Mouse (Mus musculus): ENCODE measurements at regions not wholly inside any gene's neighbourhood (a gene's known extent, or its start where the extent isn't known, plus 50 kb on each side); places are given as distances from the start of the nearest gene placed in this dataset.

- ATAC-seq (replicated peaks; ENCODE audit: poor library complexity) = no peak
Observed at GRCm38 (mm10) chr10:29921658-29922057, 278.7 kb downstream of the Cenpw start.

- no peak for ATAC-seq (replicated peaks; ENCODE audit: poor library complexity)
Observed at GRCm38 (mm10) chr10:29897780-29898363, 302.5 kb downstream of the Cenpw start.

- no peak for ATAC-seq (replicated peaks; ENCODE audit: poor library complexity)
Observed at GRCm38 (mm10) chr10:29864566-29864965, 328.9 kb upstream of the Rspo3 start.

- ATAC-seq (replicated peaks; ENCODE audit: poor library complexity) = no peak
Observed at GRCm38 (mm10) chr10:29855749-29856313, 320.2 kb upstream of the Rspo3 start.

GRCm38 (mm10) chr10:29852516-29852915 is 316.8 kb upstream of the Rspo3 start:
- ATAC-seq (replicated peaks; ENCODE audit: poor library complexity) = no peak

- no peak for ATAC-seq (replicated peaks; ENCODE audit: poor library complexity)
Observed at GRCm38 (mm10) chr10:29824939-29825658, 289.4 kb upstream of the Rspo3 start.

- no peak for ATAC-seq (replicated peaks; ENCODE audit: poor library complexity)
Observed at GRCm38 (mm10) chr10:29824413-29824812, 288.7 kb upstream of the Rspo3 start.

- ATAC-seq (replicated peaks; ENCODE audit: poor library complexity) = no peak
Observed at GRCm38 (mm10) chr10:29823177-29823576, 287.5 kb upstream of the Rspo3 start.

- peak; percentile 85 for ATAC-seq (replicated peaks; ENCODE audit: poor library complexity)
Observed at GRCm38 (mm10) chr10:29803915-29804545, 268.4 kb upstream of the Rspo3 start.

- no peak for ATAC-seq (replicated peaks; ENCODE audit: poor library complexity)
Observed at GRCm38 (mm10) chr10:29802637-29803036, 267.0 kb upstream of the Rspo3 start.

- ATAC-seq (replicated peaks; ENCODE audit: poor library complexity) = no peak
Observed at GRCm38 (mm10) chr10:29794663-29795062, 259.0 kb upstream of the Rspo3 start.

GRCm38 (mm10) chr10:29786220-29786810 is 250.6 kb upstream of the Rspo3 start:
- no peak for ATAC-seq (replicated peaks; ENCODE audit: poor library complexity)

- ATAC-seq (replicated peaks; ENCODE audit: poor library complexity) = no peak
Observed at GRCm38 (mm10) chr10:29736677-29737076, 201.0 kb upstream of the Rspo3 start.

GRCm38 (mm10) chr10:29725319-29725718 is 189.7 kb upstream of the Rspo3 start:
- ATAC-seq (replicated peaks; ENCODE audit: poor library complexity) = no peak

GRCm38 (mm10) chr10:29710967-29711366 is 175.3 kb upstream of the Rspo3 start:
- ATAC-seq (replicated peaks; ENCODE audit: poor library complexity) = no peak

- ATAC-seq (replicated peaks; ENCODE audit: poor library complexity) = no peak
Observed at GRCm38 (mm10) chr10:29708653-29709052, 173.0 kb upstream of the Rspo3 start.

- ATAC-seq (replicated peaks; ENCODE audit: poor library complexity) = peak; percentile 39
Observed at GRCm38 (mm10) chr10:29693009-29693935, 157.6 kb upstream of the Rspo3 start.

- ATAC-seq (replicated peaks; ENCODE audit: poor library complexity) = no peak
Observed at GRCm38 (mm10) chr10:29689529-29689928, 153.9 kb upstream of the Rspo3 start.

GRCm38 (mm10) chr10:29686982-29687381 is 151.3 kb upstream of the Rspo3 start:
- ATAC-seq (replicated peaks; ENCODE audit: poor library complexity) = no peak

- no peak for ATAC-seq (replicated peaks; ENCODE audit: poor library complexity)
Observed at GRCm38 (mm10) chr10:29674377-29674776, 138.7 kb upstream of the Rspo3 start.
